Mouse (Mus musculus) thymus, adult 2 months (tissue): ENCODE results near the gene Zbtb2.

Experiments used
- CTCF ChIP-seq: fragments of 200-500 bp; IDR thresholded peaks from 2 replicates; pipeline ENCODE4 v1.5.1; 2012; ENCODE audit warnings: mild to moderate bottlenecking, control low read depth, low read length, moderate library complexity, borderline replicate concordance; ENCODE audit not compliant: control insufficient read depth, poor library complexity, insufficient read depth; ENCODE audit errors: extremely low read depth
- POLR2A ChIP-seq: fragments of 200-500 bp; IDR thresholded peaks from 2 replicates; pipeline ENCODE4 v1.6.1; 2012; ENCODE audit warnings: mild to moderate bottlenecking, low read length, control low read depth, moderate library complexity; ENCODE audit not compliant: control insufficient read depth, poor library complexity, insufficient read depth; ENCODE audit errors: extremely low read depth

- TF ChIP-seq POLR2A (no peak), CTCF (no peak)
These were observed 47.5 kb upstream of the Zbtb2 start for GRCm38 (mm10) chr10:4435416-4435815.
